Mouse (Mus musculus) frontal cortex, adult 2 months (tissue): Measurements from ENCODE around the gene Rwdd1. TPM values are rescaled to one million over a fixed set of nuclear protein-coding genes. Genes with fewer than 3 reads are reported as not detected.

ENCODE experiments used
- DNase-seq, 2 experiments: peaks; one replicate each; pipeline ENCODE4 v3.0.0; 2022; ENCODE audit warnings: low spot score in 1 of 2; ENCODE audit errors: extremely low spot score in 1 of 2
- polyA plus RNA-seq: library from polyadenylated mRNA; depleted of rRNA; stranded (reverse); fragments of >200 nt; gene quantifications from 2 replicates; pipeline ENCODE4 v1.2.3, GENCODE M21; 2012; rRNA removed

Rwdd1 gene
- 60.9 and 78.0 TPM in 2 replicates for polyA plus RNA-seq

GRCm38 (mm10) chr10:34019302-34020075, at the start of gene Rwdd1:
Gene Rwdd1 (minus strand): TSS chr10:34019624.
- DNase-seq = peak; percentile 98

- no peak for DNase-seq
Observed at GRCm38 (mm10) chr10:34066591-34066990, 47.2 kb upstream of the Rwdd1 start.

- no peak for DNase-seq
Observed at GRCm38 (mm10) chr10:34053987-34054386, 34.6 kb upstream of the Rwdd1 start.

GRCm38 (mm10) chr10:34044210-34044609, 24.8 kb upstream of the Rwdd1 start, which contains the start of gene Calhm4:
Gene Calhm4 (minus strand): TSS chr10:34044310.
- no peak for DNase-seq

GRCm38 (mm10) chr10:34037401-34037800, 18.0 kb upstream of the Rwdd1 start, which contains the start of gene Trappc3l:
Gene Trappc3l (plus strand): TSS chr10:34037597.
- DNase-seq = no peak

GRCm38 (mm10) chr10:34036587-34036986, 17.2 kb upstream of the Rwdd1 start:
- peak in 1 of 2 experiments; percentile 63 for DNase-seq

GRCm38 (mm10) chr10:34033630-34034305, 14.3 kb upstream of the Rwdd1 start:
- peak in 1 of 2 experiments; percentile 81 for DNase-seq

- DNase-seq = no peak
Observed at GRCm38 (mm10) chr10:34030322-34030721, 10.9 kb upstream of the Rwdd1 start.

- peak in 1 of 2 experiments; percentile 17 for DNase-seq
Observed at GRCm38 (mm10) chr10:34018746-34019301, 600 bp downstream of the Rwdd1 start.

- DNase-seq = no peak
Observed at GRCm38 (mm10) chr10:34013241-34013640, 6.2 kb downstream of the Rwdd1 start.

- no peak for DNase-seq
Observed at GRCm38 (mm10) chr10:34012581-34012980, 6.8 kb downstream of the Rwdd1 start.

GRCm38 (mm10) chr10:33998397-33998796, 21.0 kb downstream of the Rwdd1 start:
- DNase-seq = no peak

GRCm38 (mm10) chr10:33996686-33997085, 22.7 kb downstream of the Rwdd1 start:
- peak in 1 of 2 experiments; percentile 5 for DNase-seq

- peak; percentile 62 to 91 for DNase-seq
Observed at GRCm38 (mm10) chr10:33986771-33987170, 32.7 kb downstream of the Rwdd1 start.

GRCm38 (mm10) chr10:33974781-33975494, 44.5 kb downstream of the Rwdd1 start:
- no peak for DNase-seq

GRCm38 (mm10) chr10:33952509-33952908, 66.9 kb downstream of the Rwdd1 start:
- DNase-seq = no peak

GRCm38 (mm10) chr10:33950803-33951583, 68.4 kb downstream of the Rwdd1 start, which contains the start of gene Zup1:
Gene Zup1 (minus strand): TSS chr10:33951269.
- peak; percentile 69 to 91 for DNase-seq
